Mouse (Mus musculus): ENCODE results near the gene Glrx5.

- TF ChIP-seq GATA1 (IDR thresholded peaks at IDR 0.05; ENCODE audit: low read length) (no peak), TAL1 (IDR thresholded peaks at IDR 0.05; ENCODE audit: low read length) (no peak)
These were observed 12.3 kb downstream of the Glrx5 start for GRCm38 (mm10) chr12:105044775-105045174.
